Mouse (Mus musculus) midbrain, embryonic 13.5 days (tissue): ENCODE measurements around the gene Psma7. TPM values are rescaled to one million over a fixed set of nuclear protein-coding genes. Genes with fewer than 3 reads are reported as not detected.

Source experiments
- ATAC-seq: fragments of 200-750 bp; cut with Nextera tagmentation; 2 replicates; pipeline ENCODE4 v1.8.0; 2017; ENCODE audit warnings: mild to moderate bottlenecking, moderate TSS enrichment, moderate library complexity
- H3K27ac ChIP-seq: fragments of 300-500 bp; sonication (generic); 2 replicates; pipeline ENCODE4 v1.5.1; 2015; ENCODE audit warnings: inconsistent platforms, mild to moderate bottlenecking, moderate library complexity
- H3K27me3 ChIP-seq: fragments of 300-500 bp; sonication (generic); 2 replicates; pipeline ENCODE4 v1.6.1; 2015; ENCODE audit warnings: mild to moderate bottlenecking, inconsistent platforms
- H3K36me3 ChIP-seq: fragments of 300-500 bp; sonication (generic); 2 replicates; pipeline ENCODE4 v1.6.1; 2015; ENCODE audit warnings: mild to moderate bottlenecking, inconsistent platforms
- H3K4me1 ChIP-seq: fragments of 300-500 bp; sonication (generic); replicated peaks from 2 replicates; pipeline ENCODE4 v1.6.1; 2015; ENCODE audit warnings: inconsistent platforms
- H3K4me2 ChIP-seq: fragments of 300-500 bp; sonication (generic); replicated peaks from 2 replicates; pipeline ENCODE4 v1.6.1; 2015; ENCODE audit warnings: moderate library complexity, mild to moderate bottlenecking, inconsistent platforms
- H3K4me3 ChIP-seq: fragments of 300-500 bp; sonication (generic); replicated peaks from 2 replicates; pipeline ENCODE4 v1.5.1; 2015; ENCODE audit warnings: mild to moderate bottlenecking, inconsistent platforms
- H3K9ac ChIP-seq: fragments of 300-500 bp; sonication (generic); replicated peaks from 2 replicates; pipeline ENCODE4 v1.6.1; 2015; ENCODE audit warnings: mild to moderate bottlenecking, inconsistent platforms
- H3K9me3 ChIP-seq: fragments of 300-500 bp; sonication (generic); 2 replicates; pipeline ENCODE4 v1.6.1; 2016; ENCODE audit warnings: mild to moderate bottlenecking, inconsistent platforms
- WGBS: fragments of 180-500 bp; shearing (Covaris S2); methylation state at CpG from one replicate; pipeline ENCODE4 v1.1.7; 2015; 5-methylcytosine and 5-hydroxymethylcytosine counted together
- polyA plus RNA-seq: library from polyadenylated mRNA; unstranded; fragments of >200 nt; fragmentation: Nextera tagmentation; extraction: Ambion mirVana; gene quantifications from 2 replicates; pipeline ENCODE4 v1.2.1, GENCODE M21; 2015

The Psma7 gene
- polyA plus RNA-seq = 676 and 705 TPM in 2 replicates

GRCm38 (mm10) chr2:180042256-180042857, at the start of gene Psma7, which contains the start of gene Ss18l1:
Gene Psma7 (minus strand): TSS chr2:180042433.
Gene Ss18l1 (plus strand): TSS chr2:180042509.
- H3K4me1 ChIP-seq = peaks cover 48% of the 10 kb centered on the region
- H3K9me3 ChIP-seq = no peaks in the 10 kb centered on the region
- peak; percentile 96 for ATAC-seq
- H3K36me3 ChIP-seq = peaks cover 29% of the 10 kb centered on the region
- H3K27ac ChIP-seq = peak within 1 kb of the TSS; percentile 99
- peak within 1 kb of the TSS; percentile 81 for H3K4me2 ChIP-seq
- H3K27me3 ChIP-seq = no peaks in the 10 kb centered on the region
- peak within 1 kb of the TSS; percentile 97 for H3K4me3 ChIP-seq
- H3K9ac ChIP-seq = peak within 1 kb of the TSS; percentile 96
- WGBS = under 1% methylated on average over 76 of the region's 78 CpGs

GRCm38 (mm10) chr2:180090285-180090684, 48.1 kb upstream of the Psma7 start:
- no peak for ATAC-seq
- no peaks in the 10 kb centered on the region for H3K27me3 ChIP-seq
- H3K36me3 ChIP-seq = peaks cover 21% of the 10 kb centered on the region
- no peak overlapping the region for H3K4me3 ChIP-seq
- H3K4me2 ChIP-seq = no peak overlapping the region
- H3K9me3 ChIP-seq = no peaks in the 10 kb centered on the region
- 72% methylated on average over 11 of the region's 11 CpGs for WGBS
- H3K4me1 ChIP-seq = peaks cover 5% of the 10 kb centered on the region; the same call in 1 of the 2 replicates
- no peak overlapping the region for H3K27ac ChIP-seq
- H3K9ac ChIP-seq = no peak overlapping the region

- Histone ChIP-seq H3K27me3 (no peaks in the 10 kb centered on the region), H3K4me3 (no peak overlapping the region), H3K9me3 (no peaks in the 10 kb centered on the region), H3K27ac (no peak overlapping the region), H3K9ac (no peak overlapping the region), H3K4me2 (no peak overlapping the region), H3K36me3 (peaks cover 45% of the 10 kb centered on the region), H3K4me1 (peaks cover 4% of the 10 kb centered on the region; the same call in 1 of the 2 replicates)
- no peak for ATAC-seq
- WGBS = 94% methylated on average over 4 of the region's 4 CpGs
Measured at GRCm38 (mm10) chr2:180087472-180087871, 45.2 kb upstream of the Psma7 start.

- ATAC-seq = no peak
- Histone ChIP-seq H3K9me3 (no peaks in the 10 kb centered on the region), H3K27me3 (no peaks in the 10 kb centered on the region), H3K4me1 (peaks cover 4% of the 10 kb centered on the region; the same call in 1 of the 2 replicates), H3K27ac (no peak overlapping the region), H3K36me3 (peaks cover 53% of the 10 kb centered on the region), H3K4me2 (no peak overlapping the region), H3K9ac (no peak overlapping the region), H3K4me3 (no peak overlapping the region)
- WGBS = 83% methylated on average over 5 of the region's 5 CpGs
Measured at GRCm38 (mm10) chr2:180086637-180087027, 44.4 kb upstream of the Psma7 start.

GRCm38 (mm10) chr2:180085926-180086636, 43.8 kb upstream of the Psma7 start:
- peaks cover 55% of the 10 kb centered on the region for H3K36me3 ChIP-seq
- peak; percentile 38; the same call in 1 of the 2 replicates for ATAC-seq
- 76% methylated on average over 16 of the region's 16 CpGs for WGBS
- H3K4me2 ChIP-seq = no peak overlapping the region
- no peaks in the 10 kb centered on the region for H3K27me3 ChIP-seq
- no peak overlapping the region for H3K9ac ChIP-seq
- H3K9me3 ChIP-seq = no peaks in the 10 kb centered on the region
- peak overlapping the region; percentile 64; the same call in 1 of the 2 replicates for H3K27ac ChIP-seq
- no peak overlapping the region for H3K4me3 ChIP-seq
- peaks cover 4% of the 10 kb centered on the region; the same call in 1 of the 2 replicates for H3K4me1 ChIP-seq

GRCm38 (mm10) chr2:180084565-180084964, 42.3 kb upstream of the Psma7 start:
- no peak overlapping the region for H3K4me2 ChIP-seq
- no peak overlapping the region for H3K27ac ChIP-seq
- peaks cover 4% of the 10 kb centered on the region; the same call in 1 of the 2 replicates for H3K4me1 ChIP-seq
- H3K36me3 ChIP-seq = peaks cover 55% of the 10 kb centered on the region
- H3K27me3 ChIP-seq = no peaks in the 10 kb centered on the region
- H3K9me3 ChIP-seq = no peaks in the 10 kb centered on the region
- no peak for ATAC-seq
- H3K4me3 ChIP-seq = no peak overlapping the region
- H3K9ac ChIP-seq = no peak overlapping the region
- 51% methylated on average over 3 of the region's 3 CpGs for WGBS

- H3K4me2 ChIP-seq = no peak overlapping the region
- H3K27ac ChIP-seq = no peak overlapping the region
- H3K9ac ChIP-seq = no peak overlapping the region
- no peaks in the 10 kb centered on the region for H3K9me3 ChIP-seq
- ATAC-seq = no peak
- no peaks in the 10 kb centered on the region for H3K27me3 ChIP-seq
- no peak overlapping the region for H3K4me3 ChIP-seq
- 0 out of 2 replicates have a peak, but pooled peaks cover 4% of the 10 kb centered on the region for H3K4me1 ChIP-seq
- peaks cover 66% of the 10 kb centered on the region for H3K36me3 ChIP-seq
- 94% methylated on average over 10 of the region's 10 CpGs for WGBS
Measured at GRCm38 (mm10) chr2:180083063-180083462, 40.8 kb upstream of the Psma7 start.

GRCm38 (mm10) chr2:180080680-180081079, 38.4 kb upstream of the Psma7 start:
- H3K9me3 ChIP-seq = no peaks in the 10 kb centered on the region
- 95% methylated on average over 8 of the region's 8 CpGs for WGBS
- no peak overlapping the region for H3K27ac ChIP-seq
- peaks cover 58% of the 10 kb centered on the region for H3K36me3 ChIP-seq
- no peak overlapping the region for H3K9ac ChIP-seq
- no peak overlapping the region for H3K4me2 ChIP-seq
- H3K27me3 ChIP-seq = no peaks in the 10 kb centered on the region
- ATAC-seq = no peak
- H3K4me1 ChIP-seq = no peaks in the 10 kb centered on the region
- no peak overlapping the region for H3K4me3 ChIP-seq

GRCm38 (mm10) chr2:180077622-180078021, 35.4 kb upstream of the Psma7 start:
- H3K9ac ChIP-seq = no peak overlapping the region
- no peaks in the 10 kb centered on the region for H3K27me3 ChIP-seq
- peaks cover 39% of the 10 kb centered on the region for H3K36me3 ChIP-seq
- 75% methylated on average over 3 of the region's 3 CpGs for WGBS
- H3K4me3 ChIP-seq = no peak overlapping the region
- no peak overlapping the region for H3K4me2 ChIP-seq
- no peaks in the 10 kb centered on the region for H3K4me1 ChIP-seq
- H3K27ac ChIP-seq = no peak overlapping the region
- ATAC-seq = no peak
- H3K9me3 ChIP-seq = no peaks in the 10 kb centered on the region

GRCm38 (mm10) chr2:180072886-180073285, 30.7 kb upstream of the Psma7 start:
- Histone ChIP-seq H3K9ac (no peak overlapping the region), H3K27ac (no peak overlapping the region), H3K9me3 (no peaks in the 10 kb centered on the region), H3K4me2 (no peak overlapping the region), H3K36me3 (peaks cover 36% of the 10 kb centered on the region), H3K27me3 (no peaks in the 10 kb centered on the region), H3K4me1 (peaks cover 17% of the 10 kb centered on the region), H3K4me3 (no peak overlapping the region)
- no peak for ATAC-seq
- 92% methylated on average over 7 of the region's 7 CpGs for WGBS

- no peak overlapping the region for H3K4me2 ChIP-seq
- 83% methylated on average over 2 of the region's 2 CpGs for WGBS
Measured at GRCm38 (mm10) chr2:180071671-180072070, 29.4 kb upstream of the Psma7 start.

More at GRCm38 (mm10) chr2:180071671-180072070, 29.4 kb upstream of the Psma7 start:
- H3K36me3 ChIP-seq = peaks cover 36% of the 10 kb centered on the region
- ATAC-seq = no peak
- no peak overlapping the region for H3K9ac ChIP-seq
- no peaks in the 10 kb centered on the region for H3K9me3 ChIP-seq
- no peak overlapping the region for H3K27ac ChIP-seq
- H3K4me1 ChIP-seq = peaks cover 17% of the 10 kb centered on the region
- H3K27me3 ChIP-seq = no peaks in the 10 kb centered on the region
- peak overlapping the region; percentile 63; the same call in 1 of the 2 replicates for H3K4me3 ChIP-seq
